Comparison of ENCODE assay signal across 7 mouse cellular contexts in genomic region chr17:27622611-27623359, GRCm38 (mm10). TPM values are rescaled to one million over a fixed set of nuclear protein-coding genes. Genes with fewer than 3 reads are reported as not detected.
DNase-seq lines count a peak whose midpoint lies in the region; ATAC-seq and TF ChIP-seq lines count a peak whose summit lies in the region.

No protein-coding gene starts in this region.

- peak; percentile 79 for DNase-seq in Muller cell, postnatal 12 days (ENCODE audit: inconsistent ontology term)
- peak; percentile 78 for DNase-seq in embryo, embryonic 11 days
- peak; percentile 75 for DNase-seq in limb, embryonic 11.5 days (ENCODE audit: low spot score)
- peak; percentile 73 for DNase-seq in midbrain, embryonic 10.5 days (ENCODE audit: low spot score)
- peak; percentile 59 for DNase-seq in splenic B cell, adult 2 months (ENCODE audit: low read depth, low spot score)

- H3K27ac ChIP-seq in heart, embryonic 15.5 days: peak overlapping the region; percentile 95
- H3K27ac ChIP-seq in limb, embryonic 11.5 days (replicated peaks; ENCODE audit: low read depth, low read length): peak overlapping the region; percentile 95
- H3K27ac ChIP-seq in midbrain, embryonic 10.5 days (replicated peaks): peak overlapping the region; percentile 100

- no peak for TF ChIP-seq CTCF in C2C12 (IDR thresholded peaks at IDR 0.05; ENCODE audit: control insufficient read depth, insufficient read depth, insufficient read length)

- no peaks in the 10 kb centered on the region for H3K9me3 ChIP-seq in heart, embryonic 15.5 days (replicated peaks)
- no peaks in the 10 kb centered on the region; the same call in 1 of the 2 replicates for H3K9me3 ChIP-seq in limb, embryonic 11.5 days (ENCODE audit: control insufficient read depth, low read length)
- H3K9me3 ChIP-seq in midbrain, embryonic 10.5 days (replicated peaks): peaks cover 9% of the 10 kb centered on the region

- peak overlapping the region; percentile 97 for H3ac ChIP-seq in C2C12 (ENCODE audit: control insufficient read depth, insufficient read length, low read depth)

- H3K4me3 ChIP-seq in C2C12 (ENCODE audit: insufficient read depth, poor library complexity, severe bottlenecking): peak overlapping the region; percentile 85
- H3K4me3 ChIP-seq in heart, embryonic 15.5 days: peak overlapping the region; percentile 96
- peak overlapping the region; percentile 100 for H3K4me3 ChIP-seq in limb, embryonic 11.5 days (ENCODE audit: low read depth, low read length)
- peak overlapping the region; percentile 98 for H3K4me3 ChIP-seq in midbrain, embryonic 10.5 days

- ATAC-seq in heart, embryonic 15.5 days (replicated peaks; ENCODE audit: insufficient number of reproducible peaks, insufficient read depth, low FRiP score, low read depth): peak; percentile 60
- ATAC-seq in limb, embryonic 11.5 days (ENCODE audit: insufficient number of reproducible peaks, low FRiP score, low TSS enrichment, low read depth): no peak

- peak overlapping the region; percentile 72 for H3K4me2 ChIP-seq in heart, embryonic 15.5 days
- H3K4me2 ChIP-seq in limb, embryonic 11.5 days (ENCODE audit: low read depth, severe bottlenecking): peak overlapping the region; percentile 75

- peaks cover 54% of the 10 kb centered on the region for H3K79me2 ChIP-seq in C2C12 (ENCODE audit: control insufficient read depth, insufficient read depth)

- H3K4me1 ChIP-seq in heart, embryonic 15.5 days (replicated peaks): peaks cover 44% of the 10 kb centered on the region
- H3K4me1 ChIP-seq in limb, embryonic 11.5 days (ENCODE audit: control insufficient read depth, insufficient read depth, low read length): peaks cover 12% of the 10 kb centered on the region; the same call in 1 of the 2 replicates
- peaks cover 60% of the 10 kb centered on the region for H3K4me1 ChIP-seq in midbrain, embryonic 10.5 days

- peaks cover 49% of the 10 kb centered on the region for H3K79me3 ChIP-seq in C2C12 (ENCODE audit: low read depth)

- H3K9ac ChIP-seq in heart, embryonic 15.5 days: peak overlapping the region; percentile 98
- peak overlapping the region; percentile 99 for H3K9ac ChIP-seq in limb, embryonic 11.5 days (ENCODE audit: low read length)

- WGBS in heart, embryonic 15.5 days: under 1% methylated on average over 56 of the region's 80 CpGs
- under 1% methylated on average over 68 of the region's 80 CpGs for WGBS in limb, embryonic 11.5 days
- WGBS in midbrain, embryonic 10.5 days: under 1% methylated on average over 80 of the region's 80 CpGs

- no peaks in the 10 kb centered on the region for H3K27me3 ChIP-seq in C2C12 (ENCODE audit: control insufficient read depth, insufficient read depth, insufficient read length)
- H3K27me3 ChIP-seq in heart, embryonic 15.5 days: no peaks in the 10 kb centered on the region
- no peaks in the 10 kb centered on the region for H3K27me3 ChIP-seq in limb, embryonic 11.5 days (ENCODE audit: control insufficient read depth, insufficient read depth, low read length)
- H3K27me3 ChIP-seq in midbrain, embryonic 10.5 days (ENCODE audit: low read depth, poor library complexity, severe bottlenecking): no peaks in the 10 kb centered on the region
- H3K27me3 ChIP-seq in splenic B cell, adult 2 months (ENCODE audit: control insufficient read depth, insufficient read depth, low read length, poor library complexity, severe bottlenecking): no peaks in the 10 kb centered on the region

- H3K36me3 ChIP-seq in C2C12 (ENCODE audit: control insufficient read depth, insufficient read depth): peaks cover 2% of the 10 kb centered on the region
- no peaks in the 10 kb centered on the region for H3K36me3 ChIP-seq in heart, embryonic 15.5 days
- H3K36me3 ChIP-seq in limb, embryonic 11.5 days (ENCODE audit: control insufficient read depth, insufficient read depth, low read length): peaks cover 5% of the 10 kb centered on the region; the same call in 1 of the 2 replicates
- peaks cover 23% of the 10 kb centered on the region for H3K36me3 ChIP-seq in midbrain, embryonic 10.5 days
- H3K36me3 ChIP-seq in splenic B cell, adult 2 months (ENCODE audit: control insufficient read depth, insufficient read depth, low read length, poor library complexity, severe bottlenecking): no peaks in the 10 kb centered on the region

TF ChIP-seq in C2C12, 6 proteins besides CTCF, POLR2A, EP300 and RAD21:
- TF ChIP-seq CEBPB (IDR thresholded peaks at IDR 0.05; ENCODE audit: low read depth): no peak
- TF ChIP-seq MAX (IDR thresholded peaks at IDR 0.05): no peak
- TF ChIP-seq FOSL1 (IDR thresholded peaks at IDR 0.05; ENCODE audit: insufficient read depth, low read length, poor library complexity, severe bottlenecking): no peak
- no peak for TF ChIP-seq MYOG (IDR thresholded peaks at IDR 0.05; ENCODE audit: control insufficient read depth, extremely low read depth, insufficient read length)
- TF ChIP-seq MYOD1 (IDR thresholded peaks at IDR 0.05; ENCODE audit: control insufficient read depth, insufficient read length, low read depth): no peak
- no peak for TF ChIP-seq USF1 (IDR thresholded peaks at IDR 0.05; ENCODE audit: low read depth)

RNA-seq across cellular contexts. Expression of gene Nudt3, which starts 0.5 kb away (rescaled TPM):
- polyA plus RNA-seq in C2C12 (2012; fragmentation: generic; extraction: Trizol): 123 TPM
- 132 and 145 TPM in 2 replicates for polyA plus RNA-seq in heart, embryonic 15.5 days (2015; fragmentation: Nextera tagmentation; extraction: Ambion mirVana)
- polyA plus RNA-seq in limb, embryonic 11.5 days (2014; fragmentation: Nextera tagmentation; extraction: Ambion mirVana): 29.7 and 42.2 TPM in 2 replicates
- polyA plus RNA-seq in midbrain, embryonic 10.5 days (2016; fragmentation: Nextera tagmentation; extraction: Ambion mirVana): 90.0 and 109 TPM in 2 replicates

RNA-seq across cellular contexts. Expression of gene RPS10-NUDT3, which starts 12.2 kb away (rescaled TPM):
- polyA plus RNA-seq in C2C12 (2012; fragmentation: generic; extraction: Trizol): not detected
- not detected in 2 replicates for polyA plus RNA-seq in heart, embryonic 15.5 days (2015; fragmentation: Nextera tagmentation; extraction: Ambion mirVana)
- polyA plus RNA-seq in limb, embryonic 11.5 days (2014; fragmentation: Nextera tagmentation; extraction: Ambion mirVana): not detected in 2 replicates
- polyA plus RNA-seq in midbrain, embryonic 10.5 days (2016; fragmentation: Nextera tagmentation; extraction: Ambion mirVana): not detected in 2 replicates

RNA-seq across cellular contexts. Expression of gene Rps10, which starts 13.7 kb away (rescaled TPM):
- 4,498 TPM for polyA plus RNA-seq in C2C12 (2012; fragmentation: generic; extraction: Trizol)
- 506 and 536 TPM in 2 replicates for polyA plus RNA-seq in heart, embryonic 15.5 days (2015; fragmentation: Nextera tagmentation; extraction: Ambion mirVana)
- 1,013 and 1,034 TPM in 2 replicates for polyA plus RNA-seq in limb, embryonic 11.5 days (2014; fragmentation: Nextera tagmentation; extraction: Ambion mirVana)
- polyA plus RNA-seq in midbrain, embryonic 10.5 days (2016; fragmentation: Nextera tagmentation; extraction: Ambion mirVana): 731 and 876 TPM in 2 replicates

RNA-seq across cellular contexts. Expression of gene Pacsin1, which starts 32.5 kb away (rescaled TPM):
- polyA plus RNA-seq in C2C12 (2012; fragmentation: generic; extraction: Trizol): not detected
- 0.54 and 0.82 TPM in 2 replicates for polyA plus RNA-seq in heart, embryonic 15.5 days (2015; fragmentation: Nextera tagmentation; extraction: Ambion mirVana)
- polyA plus RNA-seq in limb, embryonic 11.5 days (2014; fragmentation: Nextera tagmentation; extraction: Ambion mirVana): 5.6 and 6.5 TPM in 2 replicates
- polyA plus RNA-seq in midbrain, embryonic 10.5 days (2016; fragmentation: Nextera tagmentation; extraction: Ambion mirVana): 3.1 and 3.3 TPM in 2 replicates

RNA-seq across cellular contexts. Expression of gene AI413582, which starts 57.2 kb away (rescaled TPM):
- 37.9 TPM for polyA plus RNA-seq in C2C12 (2012; fragmentation: generic; extraction: Trizol)
- polyA plus RNA-seq in heart, embryonic 15.5 days (2015; fragmentation: Nextera tagmentation; extraction: Ambion mirVana): 14.5 and 23.0 TPM in 2 replicates
- polyA plus RNA-seq in limb, embryonic 11.5 days (2014; fragmentation: Nextera tagmentation; extraction: Ambion mirVana): 11.0 and 11.4 TPM in 2 replicates
- polyA plus RNA-seq in midbrain, embryonic 10.5 days (2016; fragmentation: Nextera tagmentation; extraction: Ambion mirVana): 16.4 and 19.2 TPM in 2 replicates
